Comparison of ENCODE assay signal across 8 mouse cellular contexts in the genomic region with DNA sequence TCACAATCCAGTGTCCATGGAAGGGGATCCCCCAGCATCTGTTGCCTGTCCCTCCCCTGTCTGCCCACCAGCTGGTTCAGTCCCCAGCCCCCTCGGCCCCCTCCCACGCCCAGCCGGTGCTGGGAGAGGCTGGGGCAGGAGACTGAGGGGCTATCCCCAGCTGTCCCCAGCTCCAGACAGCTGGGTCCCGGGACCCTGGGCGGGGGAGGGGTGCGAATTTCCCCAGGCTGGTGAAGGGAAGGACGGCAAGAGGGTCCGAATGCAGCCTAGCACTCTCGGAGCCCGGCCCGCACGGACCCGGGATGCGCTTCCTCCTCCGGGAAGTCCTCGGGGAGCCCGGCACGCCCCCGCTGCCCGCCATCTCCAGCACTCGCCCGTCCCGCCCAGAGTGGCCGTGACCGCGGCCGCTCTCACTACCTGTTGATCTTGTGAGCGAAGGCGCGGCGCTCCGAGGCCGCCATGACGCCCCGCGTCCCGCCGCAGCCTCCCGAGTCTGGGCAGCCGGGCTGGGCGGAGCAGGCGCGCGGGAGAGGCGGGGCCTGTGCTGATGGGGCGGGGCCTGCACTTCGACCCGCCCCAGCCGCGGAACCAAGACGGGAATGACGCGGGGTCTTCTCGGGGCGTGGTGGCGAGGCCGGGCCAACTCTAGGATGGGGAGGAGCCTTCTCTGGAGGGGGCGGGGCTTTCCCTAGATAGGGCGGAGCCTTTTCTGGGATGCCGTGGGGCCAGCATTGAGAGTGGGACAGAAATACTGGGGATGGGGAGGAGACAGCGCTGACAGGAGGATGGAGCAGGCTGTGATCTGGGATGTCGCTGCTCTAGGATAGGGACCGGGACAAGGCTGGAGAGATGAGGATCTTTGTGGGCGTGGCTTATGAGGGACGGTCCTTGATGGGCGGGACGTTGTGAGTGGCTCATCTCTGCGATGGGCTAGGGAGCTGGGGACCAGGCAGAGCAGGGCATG. TPM values are rescaled to one million over a fixed set of nuclear protein-coding genes. Genes with fewer than 3 reads are reported as not detected.
DNase-seq lines count a peak whose midpoint lies in the region; ATAC-seq lines count a peak whose summit lies in the region.

A gene (minus strand): TSS at position 508 of the 964 bp plus-strand sequence.

- under 1% methylated on average over 67 of the region's 68 CpGs for WGBS in intestine, embryonic 14.5 days

- no peaks in the 10 kb centered on the region for H3K27me3 ChIP-seq in intestine, embryonic 14.5 days (replicated peaks; ENCODE audit: control insufficient read depth, insufficient read depth, low read length)

- H3K9ac ChIP-seq in intestine, embryonic 14.5 days (ENCODE audit: low read length): peak within 1 kb of the TSS; percentile 64

- no peaks in the 10 kb centered on the region for H3K36me3 ChIP-seq in intestine, embryonic 14.5 days (ENCODE audit: control insufficient read depth, insufficient read depth, low read length)

- H3K27ac ChIP-seq in intestine, embryonic 14.5 days (ENCODE audit: low read depth): peak within 1 kb of the TSS; percentile 64

- DNase-seq in adrenal gland, adult (ENCODE audit: inconsistent age in 2 of 2, low spot score in 1 of 2): peak; percentile 95 to 98
- peak; percentile 93 for DNase-seq in embryo, embryonic 10.5 days (ENCODE audit: low spot score)
- DNase-seq in gastrocnemius, postnatal 25 days: peak; percentile 86
- peak; percentile 97 for DNase-seq in intestine, embryonic 14.5 days (ENCODE audit: low spot score)
- DNase-seq in left cerebral cortex, postnatal 10 days (ENCODE audit: extremely low spot score in 1 of 2, low spot score in 2 of 2): peak; percentile 71 to 91
- peak; percentile 91 for DNase-seq in right cerebral cortex, postnatal 10 days (ENCODE audit: low spot score in 2 of 2)
- peak; percentile 88 for DNase-seq in urinary bladder, postnatal 25 days (ENCODE audit: low spot score)

- peaks cover 16% of the 10 kb centered on the region for H3K4me1 ChIP-seq in intestine, embryonic 14.5 days (replicated peaks; ENCODE audit: control insufficient read depth, insufficient read depth, low read length)

- intact Hi-C loops in left cerebral cortex, postnatal 10 days (cut with DNase I): no loop called here

- peak; percentile 92 for ATAC-seq in intestine, embryonic 14.5 days (replicated peaks; ENCODE audit: low FRiP score, low TSS enrichment, low read depth)
- peak; percentile 99 for ATAC-seq in megakaryocyte progenitor cell, adult 5-6 weeks (replicated peaks; ENCODE audit: poor library complexity)

- H3K9me3 ChIP-seq in intestine, embryonic 14.5 days (ENCODE audit: control insufficient read depth, low read length): no peaks in the 10 kb centered on the region

- peak within 1 kb of the TSS; percentile 74 for H3K4me3 ChIP-seq in intestine, embryonic 14.5 days (ENCODE audit: low read depth, low read length)

- peak within 1 kb of the TSS; percentile 66 for H3K4me2 ChIP-seq in intestine, embryonic 14.5 days (ENCODE audit: low read length)

RNA-seq across cellular contexts. Expression of the gene that starts here (rescaled TPM):
- 10 to 100 TPM; 10.7 to 14.7 TPM for total RNA-seq in gastrocnemius, postnatal 25 days (2021)
- polyA plus RNA-seq in intestine, embryonic 14.5 days (2014; fragmentation: Nextera tagmentation; extraction: Ambion mirVana): 39.4 and 40.0 TPM in 2 replicates
- total RNA-seq in left cerebral cortex, postnatal 10 days (2021): 10 to 100 TPM; 23.5 to 25.2 TPM
- total RNA-seq in megakaryocyte progenitor cell, adult 5-6 weeks (2015): 0.64 and 1.6 TPM in 2 replicates
- 0.67 and 2.3 TPM in 2 replicates for total RNA-seq in megakaryocyte progenitor cell, adult 5-6 weeks (2017)

Comparison
In these comparisons a context has a peak if more than half of its experiments do, and no peak if none do; other contexts are left out.
1. Peak in every context shown above with its lines: DNase-seq, ATAC-seq, H3K4me3 ChIP-seq and H3K27ac ChIP-seq.